Mouse (Mus musculus): ENCODE results near the gene Rgl1. TPM values are rescaled to one million over a fixed set of nuclear protein-coding genes. Genes with fewer than 3 reads are reported as not detected.

Rgl1 gene
- total RNA-seq, 2 experiments from 2014 or later: 54.9 to 59.1 TPM

- DNase-seq (ENCODE audit: low spot score in 2 of 2): no peak
Observed at GRCm38 (mm10) chr1:152591746-152592498, 174.2 kb downstream of the Rgl1 start.

DNA sequence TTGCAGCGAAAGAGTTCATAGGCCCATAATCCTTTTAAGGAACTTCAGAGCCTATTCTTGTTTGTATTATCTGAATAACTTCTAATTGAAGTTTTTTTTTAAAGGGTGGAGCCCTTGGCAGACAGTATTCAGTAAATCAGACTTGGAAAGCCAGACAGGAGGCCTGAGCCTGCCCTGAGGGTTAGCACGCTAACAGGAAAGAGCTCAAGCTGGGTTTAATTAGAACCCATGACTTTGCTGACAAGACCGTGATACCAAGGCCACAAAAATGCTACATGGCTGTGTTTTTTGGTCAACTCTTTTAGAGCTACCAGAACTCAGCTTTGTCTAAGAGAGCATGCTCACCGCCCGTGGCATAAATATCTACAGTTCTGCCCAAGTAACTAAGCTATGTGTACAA lies 175.8 kb downstream of the Rgl1 start:
- no peak for DNase-seq (ENCODE audit: low spot score in 2 of 2)

DNA sequence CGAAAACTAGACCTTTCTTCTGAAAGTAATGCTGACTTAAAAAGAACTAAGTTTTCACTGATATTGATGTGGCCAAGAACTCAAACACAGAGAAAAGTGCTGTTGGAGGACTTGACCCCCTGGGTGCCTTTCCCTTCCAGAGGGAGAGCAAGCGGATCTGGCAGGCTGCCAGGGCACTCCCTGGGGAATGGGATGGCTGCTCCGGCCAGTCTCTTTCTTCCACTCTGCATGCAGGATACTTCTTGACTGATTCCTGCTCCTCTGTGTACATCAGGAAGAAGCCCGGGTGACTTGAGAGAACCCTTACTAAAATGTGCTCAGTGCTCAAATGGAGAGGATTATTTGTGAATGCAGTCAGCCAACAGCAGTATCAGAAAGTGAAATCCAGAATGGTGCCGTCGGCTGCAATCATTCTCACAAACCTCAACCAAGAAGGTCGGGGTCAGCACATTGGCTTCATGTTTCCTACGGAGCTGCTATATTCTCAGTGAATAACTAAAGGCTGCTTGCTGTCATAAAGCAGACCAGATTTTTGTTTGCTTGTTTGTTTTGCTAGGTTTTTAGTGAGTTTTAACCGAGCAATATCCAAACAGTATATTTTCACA lies 176.7 kb downstream of the Rgl1 start:
- peak; percentile 73 to 80 for DNase-seq (ENCODE audit: low spot score in 2 of 2)

GRCm38 (mm10) chr1:152587431-152587830 lies 178.7 kb downstream of the Rgl1 start:
- no peak for DNase-seq (ENCODE audit: low spot score in 2 of 2)

GRCm38 (mm10) chr1:152585385-152585984 lies 180.7 kb downstream of the Rgl1 start:
- no peak for DNase-seq (ENCODE audit: low spot score in 2 of 2)

DNA sequence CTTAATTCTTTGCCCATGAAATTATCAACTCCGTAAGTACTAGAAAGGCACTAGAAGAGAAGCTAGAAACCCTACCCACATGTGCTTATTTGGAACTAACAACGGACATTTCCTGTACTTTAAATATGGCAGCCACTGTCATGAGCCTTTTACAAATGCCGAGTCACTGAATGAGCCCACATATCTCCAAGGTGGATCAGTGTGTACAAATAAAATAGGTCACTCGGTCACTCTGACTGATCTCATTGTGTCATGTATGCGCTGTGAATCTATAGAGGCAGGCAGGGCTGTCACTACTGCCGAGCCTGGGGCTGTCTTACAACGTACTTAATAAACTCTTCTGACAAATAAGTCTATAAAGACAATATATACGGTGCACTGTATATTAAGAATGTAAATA lies 181.2 kb downstream of the Rgl1 start:
- no peak for DNase-seq (ENCODE audit: low spot score in 2 of 2)

- no peak for DNase-seq (ENCODE audit: low spot score in 2 of 2)
Observed at GRCm38 (mm10) chr1:152581127-152581905, 184.8 kb downstream of the Rgl1 start.

GRCm38 (mm10) chr1:152578944-152579343 lies 187.2 kb downstream of the Rgl1 start:
- DNase-seq (ENCODE audit: low spot score in 2 of 2): no peak

GRCm38 (mm10) chr1:152578108-152578721 lies 187.9 kb downstream of the Rgl1 start:
- no peak for DNase-seq (ENCODE audit: low spot score in 2 of 2)

GRCm38 (mm10) chr1:152576614-152577144 lies 189.5 kb downstream of the Rgl1 start:
- no peak for DNase-seq (ENCODE audit: low spot score in 2 of 2)

DNA sequence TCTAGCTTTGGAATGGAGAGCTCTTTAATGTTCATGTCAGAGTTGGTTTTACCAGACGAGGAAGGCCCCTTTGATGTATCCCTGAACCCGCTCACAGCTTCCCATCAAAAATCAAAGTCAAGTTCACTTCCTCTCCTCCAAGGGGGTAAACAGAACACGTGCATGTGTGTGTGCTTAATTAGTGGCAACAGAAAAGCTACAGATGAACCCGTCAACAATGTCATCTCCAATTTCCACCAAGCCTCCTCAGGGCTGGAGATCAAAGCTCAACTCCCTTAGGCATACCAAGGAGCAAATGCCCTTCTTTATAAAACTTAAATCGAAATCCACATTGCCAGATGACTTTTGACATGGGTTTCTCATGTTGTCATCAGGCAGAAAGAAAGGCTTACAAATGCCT lies 191.1 kb downstream of the Rgl1 start:
- no peak for DNase-seq (ENCODE audit: low spot score in 2 of 2)

- DNase-seq (ENCODE audit: low spot score in 2 of 2): no peak
Observed at GRCm38 (mm10) chr1:152573470-152574059, 192.6 kb downstream of the Rgl1 start.

DNA sequence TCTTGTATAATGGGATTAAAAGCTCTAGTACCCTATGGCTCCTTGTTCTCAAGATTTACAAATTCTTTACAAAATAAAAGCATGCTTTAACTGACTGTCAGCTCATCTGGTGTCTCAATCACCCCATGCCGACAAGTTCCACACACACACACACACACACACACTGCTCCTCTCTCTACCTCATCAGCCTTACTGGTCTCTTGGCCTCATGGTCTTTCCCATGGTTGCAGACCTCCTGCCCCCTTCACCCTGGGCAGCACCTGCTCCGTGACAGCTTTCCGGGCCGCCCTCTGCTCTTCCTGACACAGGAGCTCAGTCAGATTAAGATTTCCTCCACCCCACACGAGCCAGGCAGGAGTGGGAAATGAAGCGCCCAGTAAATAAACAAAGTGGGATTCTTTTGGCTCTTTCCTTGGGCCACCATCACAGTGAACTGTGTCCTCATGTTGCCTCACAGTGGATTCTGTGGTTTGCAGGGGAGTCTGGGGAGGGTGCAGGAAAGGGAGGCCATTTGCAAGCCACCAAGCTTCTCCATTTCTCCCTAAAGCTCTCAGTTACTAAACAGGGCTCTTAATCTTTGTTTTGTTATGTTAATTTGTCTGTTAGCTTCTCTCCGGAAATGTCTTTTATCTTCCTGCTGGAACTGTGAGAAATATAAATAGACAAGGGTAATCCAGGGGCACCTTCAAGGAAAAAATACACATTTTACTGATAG lies 193.2 kb downstream of the Rgl1 start:
- no peak for DNase-seq (ENCODE audit: low spot score in 2 of 2)

- no peak for DNase-seq (ENCODE audit: low spot score in 2 of 2)
Observed at GRCm38 (mm10) chr1:152571340-152571739, 194.8 kb downstream of the Rgl1 start.

GRCm38 (mm10) chr1:152570681-152571080 lies 195.5 kb downstream of the Rgl1 start:
- no peak for DNase-seq (ENCODE audit: low spot score in 2 of 2)

- no peak for DNase-seq (ENCODE audit: low spot score in 2 of 2)
Observed at GRCm38 (mm10) chr1:152563282-152563681, 202.9 kb downstream of the Rgl1 start.

DNA sequence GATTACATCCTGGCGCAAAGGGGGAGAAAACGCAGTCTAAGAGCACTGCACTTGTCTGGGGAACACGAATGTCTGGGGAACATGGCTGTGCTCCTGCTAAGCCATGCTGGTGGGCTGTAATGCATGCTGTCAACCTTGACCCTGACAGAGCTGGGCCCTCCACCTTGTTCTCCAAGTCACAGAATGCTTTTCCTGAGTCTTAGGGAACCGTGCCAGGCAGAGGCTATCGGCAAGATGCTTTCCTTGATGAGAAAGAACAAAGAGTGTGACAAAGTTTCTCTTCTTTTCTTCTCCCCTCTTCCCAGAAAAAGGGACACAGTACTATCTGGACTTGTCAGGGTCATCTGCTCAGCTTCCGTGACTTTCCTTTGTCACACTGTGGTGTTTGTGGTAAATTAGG lies 203.3 kb downstream of the Rgl1 start:
- DNase-seq (ENCODE audit: low spot score in 2 of 2): no peak

DNA sequence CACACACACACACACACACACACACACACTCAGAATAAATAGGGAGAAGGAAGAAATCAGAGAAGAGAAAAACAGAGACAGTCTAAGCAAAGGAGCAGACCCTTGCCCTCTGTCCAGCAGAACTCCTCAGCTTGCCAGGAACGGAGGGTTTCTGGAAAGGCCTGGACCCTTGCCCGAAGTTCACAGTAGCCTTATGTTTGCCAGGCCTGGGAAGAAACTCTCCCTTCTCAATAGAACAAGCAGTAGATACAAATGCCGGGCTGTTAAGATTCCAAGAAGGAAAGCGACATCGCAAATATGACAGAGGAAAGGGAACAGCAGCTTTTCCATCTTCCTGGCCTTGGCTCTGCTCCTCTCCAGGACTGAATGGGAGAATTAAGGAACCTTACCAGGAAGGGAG lies 205.7 kb downstream of the Rgl1 start:
- DNase-seq (ENCODE audit: low spot score in 2 of 2): peak in 1 of 2 experiments; percentile 51

GRCm38 (mm10) chr1:152556576-152557281 lies 209.4 kb downstream of the Rgl1 start:
- DNase-seq (ENCODE audit: low spot score in 2 of 2): peak in 1 of 2 experiments; percentile 40

Data from gastrocnemius, postnatal 4 days (tissue).